Comparison of ENCODE assay signal across 9 mouse cellular contexts in genomic region chr4:141244931-141245425, GRCm38 (mm10). TPM values are rescaled to one million over a fixed set of nuclear protein-coding genes. Genes with fewer than 3 reads are reported as not detected.
DNase-seq lines count a peak whose midpoint lies in the region; ATAC-seq and TF ChIP-seq lines count a peak whose summit lies in the region.
"Had no signal": no experiment of that assay in that cellular context is flagged by ENCODE, and none has a peak within 500 bp of the region (broad histone marks: within the 10 kb centered on the region; RNA-seq: fewer than 3 reads in every experiment).

No protein-coding gene starts in this region.

- H3K27ac ChIP-seq in embryonic facial prominence, embryonic 12.5 days, result peak overlapping the region; percentile 64
- peak overlapping the region; percentile 95 for H3K27ac ChIP-seq in lung, embryonic 16.5 days (ENCODE audit: low read length)

- H3K27me3 ChIP-seq in embryonic facial prominence, embryonic 12.5 days, result peaks cover 94% of the 10 kb centered on the region
- H3K27me3 ChIP-seq in lung, embryonic 16.5 days (ENCODE audit: control insufficient read depth, insufficient read depth, low read depth, low read length), result peaks cover 32% of the 10 kb centered on the region

- H3K4me2 ChIP-seq in embryonic facial prominence, embryonic 12.5 days (replicated peaks), result peak overlapping the region; percentile 40
- H3K4me2 ChIP-seq in lung, embryonic 16.5 days (ENCODE audit: low read depth, low read length), result peak overlapping the region; percentile 48

- WGBS in lung, adult 2 months, result 28% methylated on average over 9 of the region's 9 CpGs
- 15% methylated on average over 9 of the region's 9 CpGs for WGBS in embryonic facial prominence, embryonic 12.5 days
- 10% methylated on average over 9 of the region's 9 CpGs for WGBS in lung, embryonic 16.5 days

- H3K4me3 ChIP-seq in lung, adult 2 months (replicated peaks; ENCODE audit: extremely low read depth, low read depth, low read length), result no peak overlapping the region
- H3K4me3 ChIP-seq in embryonic facial prominence, embryonic 12.5 days, result peak overlapping the region; percentile 25
- peak overlapping the region; percentile 45 for H3K4me3 ChIP-seq in lung, embryonic 16.5 days (ENCODE audit: low read length)

- intact Hi-C loops in heart, postnatal 36 days (cut with DNase I), result no loop called here

- DNase-seq in lung, adult 18-20 months, result peak; percentile 43 to 67
- DNase-seq in lung, adult 2 months, result no peak
- DNase-seq in heart, postnatal 36 days, result peak; percentile 53 to 64
- peak; percentile 74 for DNase-seq in layer of hippocampus, adult 11-12 months (ENCODE audit: low spot score)
- peak; percentile 71 for DNase-seq in right cerebral cortex, postnatal 14 days

- H3K9me3 ChIP-seq in embryonic facial prominence, embryonic 12.5 days, result no peaks in the 10 kb centered on the region
- no peaks in the 10 kb centered on the region for H3K9me3 ChIP-seq in lung, embryonic 16.5 days (ENCODE audit: control insufficient read depth, low read length)

- peaks cover 17% of the 10 kb centered on the region for H3K4me1 ChIP-seq in lung, adult 2 months (ENCODE audit: control insufficient read depth, insufficient read depth, low read length)
- H3K4me1 ChIP-seq in embryonic facial prominence, embryonic 12.5 days, result peaks cover 50% of the 10 kb centered on the region
- H3K4me1 ChIP-seq in lung, embryonic 16.5 days (replicated peaks; ENCODE audit: control insufficient read depth, insufficient read depth, low read length), result peaks cover 63% of the 10 kb centered on the region

- H3K9ac ChIP-seq in embryonic facial prominence, embryonic 12.5 days, result peak overlapping the region; percentile 54
- peak overlapping the region; percentile 62 for H3K9ac ChIP-seq in lung, embryonic 16.5 days (ENCODE audit: low read length)

- no peak for ATAC-seq in embryonic facial prominence, embryonic 12.5 days (ENCODE audit: insufficient number of reproducible peaks, insufficient read depth, low FRiP score, low TSS enrichment)
- ATAC-seq in lung, embryonic 16.5 days (ENCODE audit: low read depth), result peak; percentile 2; the same call in 1 of the 2 replicates
- ATAC-seq in activated CD4-positive, CD25-positive, alpha-beta regulatory T cell, adult 4 months, result no peak

- no peak for TF ChIP-seq CTCF in lung, adult 2 months (IDR thresholded peaks at IDR 0.05; ENCODE audit: insufficient read depth, low read length)

- no peak for TF ChIP-seq POLR2A in lung, adult 2 months (IDR thresholded peaks at IDR 0.05; ENCODE audit: borderline replicate concordance, extremely low read depth, low read depth, low read length)

- H3K36me3 ChIP-seq in embryonic facial prominence, embryonic 12.5 days, result no peaks in the 10 kb centered on the region
- no peaks in the 10 kb centered on the region for H3K36me3 ChIP-seq in lung, embryonic 16.5 days (ENCODE audit: control insufficient read depth, insufficient read depth, low read length)
- H3K36me3 ChIP-seq: G1E had no signal

RNA-seq across cellular contexts. Expression of gene Arhgef19, which starts 5.7 kb away (rescaled TPM):
- polyA plus RNA-seq in lung, adult 2 months (2012; rRNA removed), result 11.5 and 15.3 TPM in 2 replicates
- 17.0 and 19.2 TPM in 2 replicates for polyA plus RNA-seq in embryonic facial prominence, embryonic 12.5 days (2016; fragmentation: Nextera tagmentation; extraction: Ambion mirVana)
- 10 to 100 TPM; 22.2 to 39.7 TPM for total RNA-seq in heart, postnatal 36 days (2021)
- 17.7 and 18.0 TPM in 2 replicates for polyA plus RNA-seq in lung, embryonic 16.5 days (2015; fragmentation: Nextera tagmentation; extraction: Ambion mirVana)
- not detected for polyA plus RNA-seq in activated CD4-positive, CD25-positive, alpha-beta regulatory T cell, adult 4 months (2017; shearing (Covaris generic))
- total RNA-seq: G1E had no signal
- polyA plus RNA-seq: G1E had no signal

RNA-seq across cellular contexts. Expression of gene Rsg1, which starts 31.2 kb away (rescaled TPM):
- 1.9 and 3.7 TPM in 2 replicates for polyA plus RNA-seq in lung, adult 2 months (2012; rRNA removed)
- polyA plus RNA-seq in embryonic facial prominence, embryonic 12.5 days (2016; fragmentation: Nextera tagmentation; extraction: Ambion mirVana), result 7.6 and 8.6 TPM in 2 replicates
- 1 to 10 TPM in 1 of 2 experiments, under 1 TPM in 1; 0.80 to 1.1 TPM for total RNA-seq in heart, postnatal 36 days (2021)
- 5.2 and 7.0 TPM in 2 replicates for polyA plus RNA-seq in lung, embryonic 16.5 days (2015; fragmentation: Nextera tagmentation; extraction: Ambion mirVana)
- 1 to 10 TPM; 1.5 to 3.2 TPM for polyA plus RNA-seq in activated CD4-positive, CD25-positive, alpha-beta regulatory T cell, adult 4 months (2017; shearing (Covaris generic))

RNA-seq across cellular contexts. Expression of gene Epha2, which starts 56.1 kb away (rescaled TPM):
- 54.0 and 68.8 TPM in 2 replicates for polyA plus RNA-seq in lung, adult 2 months (2012; rRNA removed)
- polyA plus RNA-seq in embryonic facial prominence, embryonic 12.5 days (2016; fragmentation: Nextera tagmentation; extraction: Ambion mirVana), result 3.4 and 3.5 TPM in 2 replicates
- total RNA-seq in heart, postnatal 36 days (2021), result 1 to 10 TPM; 5.4 to 7.0 TPM
- polyA plus RNA-seq in lung, embryonic 16.5 days (2015; fragmentation: Nextera tagmentation; extraction: Ambion mirVana), result 11.6 and 11.8 TPM in 2 replicates
- polyA plus RNA-seq in activated CD4-positive, CD25-positive, alpha-beta regulatory T cell, adult 4 months (2017; shearing (Covaris generic)), result not detected
- total RNA-seq: G1E had no signal
- polyA plus RNA-seq: G1E had no signal
